Mouse (Mus musculus) thymus, adult 2 months (tissue): Measurements from ENCODE around the gene Ndrg4.

Experiments
- CTCF ChIP-seq: fragments of 200-500 bp; IDR thresholded peaks from 2 replicates; pipeline ENCODE4 v1.5.1; 2012; ENCODE audit warnings: mild to moderate bottlenecking, control low read depth, low read length, moderate library complexity, borderline replicate concordance; ENCODE audit not compliant: control insufficient read depth, poor library complexity, insufficient read depth; ENCODE audit errors: extremely low read depth
- POLR2A ChIP-seq: fragments of 200-500 bp; IDR thresholded peaks from 2 replicates; pipeline ENCODE4 v1.6.1; 2012; ENCODE audit warnings: mild to moderate bottlenecking, low read length, control low read depth, moderate library complexity; ENCODE audit not compliant: control insufficient read depth, poor library complexity, insufficient read depth; ENCODE audit errors: extremely low read depth

GRCm38 (mm10) chr8:95741732-95742131 lies 65.0 kb downstream of the Ndrg4 start:
- no peak for TF ChIP-seq POLR2A
- no peak for TF ChIP-seq CTCF
